Mouse (Mus musculus) forebrain, embryonic 12.5 days (tissue): ENCODE data around the gene Rora. TPM values are rescaled to one million over a fixed set of nuclear protein-coding genes. Genes with fewer than 3 reads are reported as not detected.

ENCODE experiments used
- ATAC-seq: fragments of 200-750 bp; cut with Nextera tagmentation; 2 replicates; pipeline ENCODE4 v1.8.0; 2017; ENCODE audit warnings: moderate TSS enrichment; ENCODE audit not compliant: low FRiP score
- H3K27ac ChIP-seq: fragments of 300-500 bp; sonication (generic); 2 replicates; pipeline ENCODE4 v1.5.1; 2016; ENCODE audit warnings: mild to moderate bottlenecking
- H3K27me3 ChIP-seq: fragments of 300-500 bp; sonication (generic); 2 replicates; pipeline ENCODE4 v1.6.1; 2016; ENCODE audit warnings: mild to moderate bottlenecking
- H3K36me3 ChIP-seq: fragments of 300-500 bp; sonication (generic); replicated peaks from 2 replicates; pipeline ENCODE4 v1.6.1; 2016; ENCODE audit warnings: mild to moderate bottlenecking
- H3K4me1 ChIP-seq: fragments of 300-500 bp; sonication (generic); 2 replicates; pipeline ENCODE4 v1.6.1; 2016
- H3K4me2 ChIP-seq: fragments of 300-500 bp; sonication (generic); 2 replicates; pipeline ENCODE4 v1.6.1; 2016; ENCODE audit warnings: mild to moderate bottlenecking, moderate library complexity
- H3K4me3 ChIP-seq: fragments of 300-500 bp; sonication (generic); replicated peaks from 2 replicates; pipeline ENCODE4 v1.5.1; 2016; ENCODE audit warnings: mild to moderate bottlenecking
- H3K9ac ChIP-seq: fragments of 300-500 bp; sonication (generic); 2 replicates; pipeline ENCODE4 v1.6.1; 2016; ENCODE audit warnings: mild to moderate bottlenecking
- H3K9me3 ChIP-seq: fragments of 300-500 bp; sonication (generic); 2 replicates; pipeline ENCODE4 v1.6.1; 2016
- WGBS: fragments of 180-500 bp; shearing (Covaris S2); methylation state at CpG from one replicate; pipeline ENCODE4 v1.1.7; 2016; 5-methylcytosine and 5-hydroxymethylcytosine counted together
- polyA plus RNA-seq: library from polyadenylated mRNA; unstranded; fragments of >200 nt; fragmentation: Nextera tagmentation; extraction: Ambion mirVana; gene quantifications from 2 replicates; pipeline ENCODE4 v1.2.1, GENCODE M21; 2016

The Rora gene
- polyA plus RNA-seq, 1 experiment from 2014 or later = 7.3 TPM

- Histone ChIP-seq H3K36me3 (no peaks in the 10 kb centered on the region), H3K9ac (no peak overlapping the region), H3K4me2 (no peak overlapping the region), H3K4me1 (peaks cover 18% of the 10 kb centered on the region), H3K9me3 (no peaks in the 10 kb centered on the region), H3K4me3 (no peak overlapping the region), H3K27ac (no peak overlapping the region), H3K27me3 (peaks cover 21% of the 10 kb centered on the region)
- ATAC-seq = no peak
- WGBS = 95% methylated on average over 3 of the region's 3 CpGs
Measured at GRCm38 (mm10) chr9:68944026-68944425, 290.4 kb downstream of the Rora start.

GRCm38 (mm10) chr9:68947707-68948106 is 294.1 kb downstream of the Rora start:
- Histone ChIP-seq H3K4me2 (no peak overlapping the region), H3K36me3 (no peaks in the 10 kb centered on the region), H3K27me3 (peaks cover 31% of the 10 kb centered on the region), H3K9ac (no peak overlapping the region), H3K9me3 (no peaks in the 10 kb centered on the region), H3K4me3 (no peak overlapping the region), H3K4me1 (peaks cover 10% of the 10 kb centered on the region), H3K27ac (no peak overlapping the region)
- ATAC-seq = no peak
- 14% methylated on average over 6 of the region's 6 CpGs for WGBS

GRCm38 (mm10) chr9:68948141-68948540 is 294.6 kb downstream of the Rora start:
- no peak overlapping the region for H3K4me3 ChIP-seq
- H3K27ac ChIP-seq = no peak overlapping the region
- H3K4me2 ChIP-seq = no peak overlapping the region
- no peak overlapping the region for H3K9ac ChIP-seq
- peaks cover 8% of the 10 kb centered on the region for H3K4me1 ChIP-seq
- peaks cover 31% of the 10 kb centered on the region for H3K27me3 ChIP-seq
- H3K9me3 ChIP-seq = no peaks in the 10 kb centered on the region
- 54% methylated on average over 3 of the region's 3 CpGs for WGBS
- no peak for ATAC-seq
- H3K36me3 ChIP-seq = no peaks in the 10 kb centered on the region

- H3K4me2 ChIP-seq = no peak overlapping the region
- ATAC-seq = no peak
- H3K27me3 ChIP-seq = peaks cover 8% of the 10 kb centered on the region
- no peak overlapping the region for H3K9ac ChIP-seq
- no peak overlapping the region for H3K4me3 ChIP-seq
- no peaks in the 10 kb centered on the region for H3K36me3 ChIP-seq
- H3K9me3 ChIP-seq = no peaks in the 10 kb centered on the region
- no peaks in the 10 kb centered on the region for H3K4me1 ChIP-seq
- H3K27ac ChIP-seq = no peak overlapping the region
- 64% methylated on average over 12 of the region's 12 CpGs for WGBS
Measured at GRCm38 (mm10) chr9:68956210-68956874, 302.8 kb downstream of the Rora start.

GRCm38 (mm10) chr9:68956938-68957573 is 303.5 kb downstream of the Rora start:
- 62% methylated on average over 5 of the region's 5 CpGs for WGBS

GRCm38 (mm10) chr9:68957793-68958192 is 304.2 kb downstream of the Rora start:
- H3K4me1 ChIP-seq = no peaks in the 10 kb centered on the region
- no peak overlapping the region for H3K9ac ChIP-seq
- no peak for ATAC-seq
- H3K36me3 ChIP-seq = no peaks in the 10 kb centered on the region
- H3K27ac ChIP-seq = no peak overlapping the region
- 94% methylated on average over 3 of the region's 3 CpGs for WGBS
- H3K9me3 ChIP-seq = no peaks in the 10 kb centered on the region
- H3K27me3 ChIP-seq = 0 out of 2 replicates have a peak, but pooled peaks cover 3% of the 10 kb centered on the region
- H3K4me3 ChIP-seq = no peak overlapping the region
- H3K4me2 ChIP-seq = no peak overlapping the region

More at GRCm38 (mm10) chr9:68956938-68957573, 303.5 kb downstream of the Rora start:
- H3K9me3 ChIP-seq = no peaks in the 10 kb centered on the region
- no peaks in the 10 kb centered on the region for H3K36me3 ChIP-seq
- 0 out of 2 replicates have a peak, but pooled peaks cover 3% of the 10 kb centered on the region for H3K27me3 ChIP-seq
- no peaks in the 10 kb centered on the region for H3K4me1 ChIP-seq
- H3K4me2 ChIP-seq = no peak overlapping the region
- ATAC-seq = no peak
- no peak overlapping the region for H3K4me3 ChIP-seq
- no peak overlapping the region for H3K27ac ChIP-seq
- H3K9ac ChIP-seq = no peak overlapping the region

GRCm38 (mm10) chr9:68958919-68959318 is 305.3 kb downstream of the Rora start:
- Histone ChIP-seq H3K27ac (no peak overlapping the region), H3K4me3 (no peak overlapping the region), H3K36me3 (no peaks in the 10 kb centered on the region), H3K27me3 (0 out of 2 replicates have a peak, but pooled peaks cover 3% of the 10 kb centered on the region), H3K9ac (no peak overlapping the region), H3K4me1 (no peaks in the 10 kb centered on the region), H3K4me2 (no peak overlapping the region), H3K9me3 (no peaks in the 10 kb centered on the region)
- ATAC-seq = no peak
- 72% methylated on average over 5 of the region's 5 CpGs for WGBS

GRCm38 (mm10) chr9:68963898-68964297 is 310.3 kb downstream of the Rora start:
- Histone ChIP-seq H3K9me3 (no peaks in the 10 kb centered on the region), H3K4me3 (no peak overlapping the region), H3K27me3 (0 out of 2 replicates have a peak, but pooled peaks cover 3% of the 10 kb centered on the region), H3K9ac (no peak overlapping the region), H3K36me3 (no peaks in the 10 kb centered on the region), H3K27ac (no peak overlapping the region), H3K4me1 (peaks cover 6% of the 10 kb centered on the region), H3K4me2 (no peak overlapping the region)
- WGBS = 91% methylated on average over 5 of the region's 5 CpGs
- ATAC-seq = no peak

GRCm38 (mm10) chr9:68966540-68966939 is 313.0 kb downstream of the Rora start:
- Histone ChIP-seq H3K4me2 (no peak overlapping the region), H3K9me3 (no peaks in the 10 kb centered on the region), H3K4me1 (peaks cover 6% of the 10 kb centered on the region), H3K9ac (no peak overlapping the region), H3K27me3 (no peaks in the 10 kb centered on the region), H3K36me3 (no peaks in the 10 kb centered on the region), H3K4me3 (no peak overlapping the region), H3K27ac (no peak overlapping the region)
- ATAC-seq = no peak
- WGBS = 33% methylated on average over 13 of the region's 13 CpGs

GRCm38 (mm10) chr9:68970074-68970473 is 316.5 kb downstream of the Rora start:
- H3K36me3 ChIP-seq = no peaks in the 10 kb centered on the region
- H3K9me3 ChIP-seq = no peaks in the 10 kb centered on the region
- H3K9ac ChIP-seq = no peak overlapping the region
- ATAC-seq = no peak
- no peak overlapping the region for H3K4me2 ChIP-seq
- 88% methylated on average over 6 of the region's 6 CpGs for WGBS
- no peak overlapping the region for H3K27ac ChIP-seq
- peaks cover 6% of the 10 kb centered on the region for H3K4me1 ChIP-seq
- no peak overlapping the region for H3K4me3 ChIP-seq
- H3K27me3 ChIP-seq = peaks cover 13% of the 10 kb centered on the region

- ATAC-seq = no peak
- 89% methylated on average over 7 of the region's 7 CpGs for WGBS
Measured at GRCm38 (mm10) chr9:68972277-68972676, 318.7 kb downstream of the Rora start.

GRCm38 (mm10) chr9:68974517-68974916 is 320.9 kb downstream of the Rora start:
- Histone ChIP-seq H3K9me3 (no peaks in the 10 kb centered on the region), H3K27ac (no peak overlapping the region), H3K4me1 (peaks cover 29% of the 10 kb centered on the region), H3K4me2 (no peak overlapping the region), H3K9ac (no peak overlapping the region), H3K27me3 (peaks cover 31% of the 10 kb centered on the region), H3K4me3 (no peak overlapping the region), H3K36me3 (no peaks in the 10 kb centered on the region)
- no peak for ATAC-seq
- 90% methylated on average over 2 of the region's 2 CpGs for WGBS

More at GRCm38 (mm10) chr9:68972277-68972676, 318.7 kb downstream of the Rora start:
- peaks cover 13% of the 10 kb centered on the region for H3K27me3 ChIP-seq
- H3K36me3 ChIP-seq = no peaks in the 10 kb centered on the region
- no peaks in the 10 kb centered on the region for H3K9me3 ChIP-seq
- H3K4me3 ChIP-seq = no peak overlapping the region
- peaks cover 16% of the 10 kb centered on the region for H3K4me1 ChIP-seq
- H3K4me2 ChIP-seq = no peak overlapping the region
- H3K9ac ChIP-seq = no peak overlapping the region
- H3K27ac ChIP-seq = no peak overlapping the region

GRCm38 (mm10) chr9:68976136-68976535 is 322.6 kb downstream of the Rora start:
- Histone ChIP-seq H3K4me1 (peaks cover 29% of the 10 kb centered on the region), H3K27ac (no peak overlapping the region), H3K9ac (no peak overlapping the region), H3K36me3 (no peaks in the 10 kb centered on the region), H3K27me3 (peaks cover 44% of the 10 kb centered on the region), H3K9me3 (no peaks in the 10 kb centered on the region), H3K4me3 (no peak overlapping the region), H3K4me2 (0 out of 2 replicates have a peak overlapping the region, but pooled peaks have one; percentile 6)
- WGBS = 17% methylated on average over 5 of the region's 5 CpGs
- no peak for ATAC-seq
